Mouse (Mus musculus) left cerebral cortex, postnatal 10 days (tissue): ENCODE data around the gene Bdkrb2. TPM values are rescaled to one million over a fixed set of nuclear protein-coding genes. Genes with fewer than 3 reads are reported as not detected.

Source experiments
- DNase-seq, 2 experiments: peaks; one replicate each; pipeline ENCODE4 v3.0.0; 2021 to 2022; ENCODE audit warnings: low spot score in 2 of 2, mixed read lengths in 1 of 2; ENCODE audit errors: extremely low spot score in 1 of 2
- intact Hi-C: fragments of 180-260 bp; cut with DNase I; formaldehyde crosslinking; loops from one replicate; pipeline ENCODE4 v1.15.1; 2025
- total RNA-seq, 2 experiments: library from RNA; stranded (reverse); gene quantifications; 2 replicates each; pipeline ENCODE4 v1.2.3; 2021

The Bdkrb2 gene
- under 1 TPM; 0.28 to 0.65 TPM for total RNA-seq

DNA sequence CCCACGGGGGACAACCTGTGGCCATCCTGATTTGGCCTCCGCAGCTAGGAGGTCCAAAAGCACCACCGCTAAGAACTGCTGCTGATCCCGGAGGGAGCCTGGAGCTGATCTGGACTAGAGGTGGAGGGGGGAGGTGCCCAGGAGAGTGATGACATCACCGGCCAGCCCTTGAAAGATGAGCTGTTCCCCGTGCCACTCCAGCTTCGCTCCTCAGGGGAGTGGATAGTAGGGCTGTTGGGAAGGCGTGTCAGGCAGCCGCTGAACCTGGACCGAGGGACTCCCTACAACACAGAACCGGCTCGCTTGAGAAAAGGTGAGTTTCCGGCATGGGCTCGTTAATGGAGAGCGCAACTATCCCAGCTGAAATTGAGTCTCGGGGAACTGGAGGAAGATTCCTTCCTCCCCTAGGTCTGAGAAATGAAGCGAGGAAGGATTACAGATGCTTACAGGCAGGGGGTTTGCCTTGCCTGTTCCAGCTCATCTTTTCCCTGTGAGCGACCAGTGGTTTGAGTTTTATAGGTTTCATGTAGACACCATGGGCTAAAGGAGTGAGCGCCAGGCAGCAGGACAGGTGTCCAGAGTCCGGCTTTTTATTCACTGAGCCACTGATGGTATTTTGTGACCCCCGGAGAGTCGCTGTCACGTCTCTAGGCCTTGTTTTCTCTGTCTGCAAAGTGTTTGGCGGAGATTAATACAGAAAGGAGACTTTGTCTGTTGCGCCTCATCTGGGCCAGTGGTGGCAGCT is at the start of gene Bdkrb2:
Bdkrb2 (plus strand) TSS at position 291 of the 745 bp plus-strand sequence.
- intact Hi-C loops: no loop called here
- DNase-seq: no peak

DNA sequence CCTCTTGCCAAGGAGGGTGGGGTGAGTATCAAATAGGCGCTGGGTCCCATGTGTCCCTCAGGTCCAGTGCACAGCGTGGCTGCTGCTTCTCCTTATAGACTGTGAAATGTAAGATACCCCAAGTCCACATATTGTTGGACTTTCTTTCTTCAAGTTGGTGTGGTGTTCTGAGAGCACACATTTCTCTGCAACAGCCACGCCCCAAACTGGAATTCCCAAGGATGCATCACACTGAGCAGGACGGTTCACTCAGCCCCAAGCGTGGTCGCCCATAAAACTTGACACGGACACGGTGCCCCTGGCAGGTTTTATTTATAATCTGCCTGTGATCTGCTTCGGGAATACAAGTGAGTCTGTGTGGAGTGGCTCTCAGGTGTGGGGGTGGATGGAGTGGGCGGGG is 48.9 kb upstream of the Bdkrb2 start:
- intact Hi-C loops: loop anchor here (5.0 kb wide), 1 partner anchor 58 kb away; no protein-coding TSS in a partner anchor
- DNase-seq: no peak

DNA sequence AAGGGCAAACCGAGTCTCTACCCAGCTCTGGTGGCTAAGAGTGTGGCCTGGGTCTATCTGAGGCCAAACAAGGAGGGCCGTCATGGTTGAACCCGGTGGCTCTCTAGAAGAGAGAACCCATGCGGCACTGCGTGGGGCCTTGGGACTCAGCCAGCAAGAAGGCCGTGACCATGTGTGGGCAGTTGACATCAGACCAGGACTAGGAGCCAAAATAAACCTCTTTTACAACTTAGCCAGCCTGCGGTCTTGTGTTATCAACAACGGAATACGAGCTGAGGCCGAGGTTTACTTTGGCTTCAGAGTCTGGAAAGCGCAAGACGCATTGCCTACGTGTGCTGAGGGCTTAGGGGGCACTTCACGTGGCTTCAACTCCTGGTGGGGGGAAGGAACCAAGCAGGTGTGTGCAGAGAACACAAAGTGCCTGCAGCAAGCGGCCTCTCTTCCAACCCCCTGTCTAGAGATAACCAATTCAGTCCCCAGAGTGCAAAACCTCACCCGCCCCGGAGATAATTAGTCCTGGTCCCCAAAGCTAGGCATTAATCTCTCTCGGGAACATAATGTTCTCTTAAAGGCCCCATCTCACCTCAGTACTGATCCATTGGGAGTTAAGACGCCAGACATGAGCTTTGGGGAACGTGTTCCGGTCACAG is 45.9 kb upstream of the Bdkrb2 start:
- peak in 1 of 2 experiments; percentile 57 for DNase-seq
- intact Hi-C loops: no loop called here

DNA sequence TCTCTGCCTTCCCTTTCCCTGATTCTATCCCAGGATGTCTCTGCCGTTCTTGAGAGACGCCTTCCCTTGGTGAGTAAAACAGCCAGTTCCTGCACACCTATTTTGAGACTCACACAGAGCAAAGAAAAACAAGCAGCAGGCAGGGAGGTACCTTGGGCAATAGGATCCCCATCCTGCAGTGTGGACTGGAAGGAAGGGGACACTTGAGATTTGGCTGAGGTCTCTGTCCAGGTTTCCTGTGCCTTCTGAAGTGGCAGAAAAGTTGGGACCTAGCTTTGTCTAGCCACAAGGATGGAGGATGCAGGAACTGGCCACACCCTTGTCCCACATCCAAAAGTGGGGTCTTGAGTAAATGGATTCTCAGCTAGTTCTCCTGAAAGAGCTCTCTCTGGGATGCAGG is 43.2 kb upstream of the Bdkrb2 start:
- intact Hi-C loops: no loop called here
- no peak for DNase-seq

DNA sequence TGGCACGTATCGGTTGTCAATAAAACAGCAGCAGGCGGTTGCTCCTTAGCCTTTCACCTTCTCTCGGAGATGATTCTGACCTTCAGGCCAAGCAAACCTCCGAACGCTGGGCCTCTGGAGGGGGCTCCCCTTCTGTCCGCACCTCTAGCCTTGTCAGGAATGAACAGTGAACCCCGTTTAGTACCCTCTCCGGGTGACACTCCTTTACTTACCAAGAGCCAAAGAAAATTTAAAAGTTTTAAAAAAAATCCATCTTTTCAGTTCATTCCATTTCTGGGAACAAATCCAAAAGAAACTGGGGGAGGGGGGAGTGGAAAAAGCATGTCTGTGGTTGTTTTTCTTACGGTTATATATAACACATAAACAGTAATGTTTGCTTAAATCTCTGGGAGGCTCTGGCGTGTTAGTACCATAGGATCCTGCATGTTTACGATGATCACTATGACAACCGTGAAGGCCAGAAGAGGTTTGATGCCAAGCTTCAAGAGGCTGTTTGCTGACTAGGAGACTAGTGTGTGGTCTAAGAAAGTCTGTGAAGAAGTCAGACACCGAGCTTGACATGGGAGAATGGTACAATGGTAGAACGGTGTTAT is 41.8 kb upstream of the Bdkrb2 start:
- no peak for DNase-seq
- intact Hi-C loops: no loop called here

DNA sequence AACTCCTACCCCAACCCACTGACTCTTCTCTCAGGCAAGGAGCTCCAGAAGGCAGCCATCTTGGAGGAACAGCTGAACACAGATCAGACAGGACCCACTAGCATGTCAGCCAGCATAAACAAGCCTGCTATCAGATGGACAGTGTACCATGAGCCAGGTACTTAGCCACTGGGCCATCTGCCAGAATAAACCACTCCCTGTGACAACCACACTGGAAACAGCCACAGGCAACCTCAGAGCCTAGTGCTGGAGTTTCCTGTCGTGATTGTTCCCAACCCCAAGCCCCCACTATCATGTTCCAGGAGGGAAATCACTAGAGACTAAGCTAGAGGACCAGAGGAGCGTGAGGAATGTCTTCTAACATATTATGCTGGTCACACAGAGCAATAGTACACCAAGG is 39.3 kb upstream of the Bdkrb2 start:
- intact Hi-C loops: no loop called here
- DNase-seq: no peak

DNA sequence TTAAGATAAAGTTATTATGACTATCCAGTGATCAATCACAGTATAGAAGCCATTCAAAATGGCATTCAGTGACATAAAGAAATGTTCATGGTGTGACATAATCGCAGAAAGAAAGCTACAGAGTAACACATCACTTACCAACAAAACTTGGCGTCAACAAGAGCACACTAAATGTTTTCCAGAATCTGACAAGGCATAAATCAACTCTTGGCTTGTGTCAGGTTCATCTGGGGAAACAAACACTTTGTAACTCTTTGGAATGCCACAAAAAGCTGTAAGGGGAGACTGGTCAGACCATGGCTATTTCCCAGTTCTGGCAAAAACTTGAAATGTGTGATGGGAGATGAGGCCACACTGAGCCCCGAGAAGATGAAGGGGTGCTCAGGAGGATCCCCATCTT is 36.8 kb upstream of the Bdkrb2 start:
- intact Hi-C loops: no loop called here

DNA sequence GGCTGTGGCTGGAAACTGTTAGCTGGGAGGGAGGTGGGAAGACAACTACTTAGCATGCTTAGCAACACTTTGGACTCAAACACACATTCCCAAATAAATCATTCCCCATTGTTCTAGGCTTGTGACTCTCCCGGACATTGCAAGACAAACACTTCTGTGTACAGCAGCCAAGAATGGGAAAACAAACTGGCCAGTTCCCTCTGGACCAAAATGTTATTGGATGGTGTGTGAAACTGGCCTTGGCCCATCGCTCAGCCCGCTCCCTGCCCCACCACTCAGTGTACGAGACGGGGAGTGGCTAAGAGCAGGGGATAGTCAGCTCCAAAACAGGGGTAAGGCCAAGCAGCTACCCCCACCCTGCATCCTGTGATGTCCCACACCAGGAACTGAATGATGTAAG is 36.2 kb upstream of the Bdkrb2 start:
- DNase-seq: peak; percentile 48 to 81
- intact Hi-C loops: no loop called here

More for the DNA sequence above, 36.8 kb upstream of the Bdkrb2 start:
- no peak for DNase-seq

DNA sequence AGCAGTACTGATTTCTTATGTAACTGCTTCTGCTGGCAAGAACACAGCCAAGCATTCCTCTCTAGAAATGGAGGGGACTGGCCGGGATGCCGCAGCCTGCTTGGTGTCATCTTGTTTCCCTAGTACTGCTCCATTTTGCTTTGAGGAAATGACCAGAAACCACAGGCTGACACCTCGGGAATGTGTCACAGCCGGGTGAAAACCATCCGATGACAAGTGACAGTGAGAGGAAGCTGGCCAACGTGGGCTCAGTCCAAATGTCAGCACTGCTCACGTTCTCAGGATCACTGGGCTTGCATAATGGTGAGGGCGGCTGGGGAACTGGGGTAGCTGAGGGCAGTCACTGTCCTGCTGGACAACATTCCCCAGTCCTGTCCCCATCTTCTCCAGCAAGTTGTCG is 33.5 kb upstream of the Bdkrb2 start:
- no peak for DNase-seq
- intact Hi-C loops: no loop called here

DNA sequence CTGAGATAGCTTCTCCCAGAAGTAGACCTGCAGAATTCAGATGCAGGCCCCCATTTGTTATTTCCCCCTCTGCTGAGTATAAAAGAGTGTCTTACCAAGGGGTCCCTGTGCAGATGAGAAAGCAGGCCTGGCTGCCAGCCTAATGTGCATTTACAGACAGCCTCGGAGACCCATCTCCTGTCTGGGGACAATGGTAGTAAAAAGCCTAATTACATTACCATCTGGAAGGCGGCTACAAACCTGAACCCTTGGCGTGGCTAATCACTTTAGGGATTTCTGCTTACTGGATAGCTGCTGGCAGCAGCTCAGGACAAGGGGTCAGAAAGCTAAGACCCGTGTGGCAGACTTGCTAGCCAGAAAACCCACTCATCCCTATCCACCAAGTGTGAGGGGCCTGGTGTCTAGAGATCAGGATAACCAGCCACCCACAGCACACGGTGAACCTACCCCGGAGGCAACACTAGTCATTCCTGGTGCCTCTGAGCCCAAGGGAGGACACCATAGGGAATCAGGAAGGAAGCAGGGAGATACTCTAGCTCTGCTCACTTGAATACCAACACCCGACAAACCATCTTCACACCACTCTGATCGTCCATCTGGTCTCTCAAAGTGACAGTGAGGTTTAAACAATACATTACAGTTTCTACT is 31.2 kb upstream of the Bdkrb2 start:
- intact Hi-C loops: no loop called here
- no peak for DNase-seq

DNA sequence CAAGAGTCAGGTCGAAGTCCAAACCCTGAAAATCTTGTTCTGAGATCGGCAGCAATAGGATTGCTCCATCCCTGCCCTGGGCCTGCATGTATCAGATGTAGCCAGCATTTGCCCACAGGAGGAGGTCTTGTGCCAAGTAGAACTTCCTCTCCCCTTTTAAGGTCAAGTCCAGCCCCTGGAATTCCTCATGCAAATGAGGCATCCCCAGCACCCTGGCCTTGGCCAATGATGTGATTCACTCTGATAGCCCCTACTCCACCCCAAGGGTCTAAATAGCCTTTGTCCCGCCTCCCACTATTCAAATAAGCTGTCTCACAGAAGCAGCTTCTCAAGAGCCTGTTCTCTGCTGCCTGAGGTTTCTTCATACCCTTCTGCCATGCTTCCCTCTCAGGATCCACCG is 28.2 kb upstream of the Bdkrb2 start:
- intact Hi-C loops: no loop called here
- DNase-seq: no peak

DNA sequence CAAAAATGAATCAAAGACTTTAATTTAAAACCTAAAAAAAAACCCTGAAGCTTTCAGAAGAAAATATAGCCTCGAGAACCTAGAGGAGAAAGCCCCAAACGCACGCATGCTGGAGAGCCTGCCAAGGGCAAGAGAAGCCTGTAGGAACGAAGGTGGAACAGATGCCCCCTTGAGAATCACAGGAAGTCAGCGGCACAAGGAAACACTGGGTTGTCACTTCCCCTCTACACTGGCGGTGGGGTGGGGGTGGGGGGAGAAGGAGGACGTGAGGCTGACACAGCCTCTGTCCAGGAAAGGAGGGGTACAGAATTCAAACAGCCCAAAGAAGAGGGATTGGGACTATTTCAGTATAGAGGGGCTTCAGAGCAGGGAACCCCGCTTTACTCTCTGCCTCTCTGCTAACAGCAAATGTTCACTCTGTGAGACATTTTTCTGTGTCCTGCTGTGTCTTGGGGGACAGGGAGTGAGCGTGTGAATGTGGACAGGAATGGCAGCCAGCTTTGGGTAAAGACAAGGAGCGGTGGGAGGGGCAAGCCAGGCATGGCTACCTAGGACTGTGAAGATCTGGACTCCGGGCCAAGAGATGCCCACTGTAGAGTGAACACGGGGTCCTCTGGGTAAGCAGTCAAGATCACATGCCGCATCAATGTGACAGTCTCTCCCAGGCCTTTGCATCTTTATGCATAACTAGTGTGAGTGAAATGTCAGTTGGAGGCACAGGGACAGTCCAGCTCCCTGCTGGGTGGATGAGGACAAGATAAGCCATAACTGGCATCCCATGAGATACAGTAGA is 26.9 kb upstream of the Bdkrb2 start:
- no peak for DNase-seq
- intact Hi-C loops: no loop called here

DNA sequence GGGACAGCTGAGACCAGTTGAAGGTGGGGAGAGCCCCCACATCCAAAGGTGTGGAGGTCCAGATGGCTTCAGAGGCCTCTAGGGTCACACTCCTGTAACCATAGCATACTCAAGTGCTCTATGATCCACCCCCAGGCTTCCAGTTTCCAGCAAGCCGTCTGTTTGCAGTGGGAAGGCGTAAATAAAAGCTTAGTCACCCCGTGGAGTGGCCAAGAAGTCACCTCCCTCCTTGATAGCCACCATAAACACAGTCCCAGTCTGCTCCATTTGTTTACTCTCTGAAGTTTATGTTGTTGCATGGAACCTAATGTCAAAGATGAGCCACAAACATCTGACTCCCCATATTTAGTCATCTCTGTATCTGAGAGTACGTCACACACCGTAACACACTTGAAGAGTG is 25.9 kb upstream of the Bdkrb2 start:
- no peak for DNase-seq
- intact Hi-C loops: no loop called here

DNA sequence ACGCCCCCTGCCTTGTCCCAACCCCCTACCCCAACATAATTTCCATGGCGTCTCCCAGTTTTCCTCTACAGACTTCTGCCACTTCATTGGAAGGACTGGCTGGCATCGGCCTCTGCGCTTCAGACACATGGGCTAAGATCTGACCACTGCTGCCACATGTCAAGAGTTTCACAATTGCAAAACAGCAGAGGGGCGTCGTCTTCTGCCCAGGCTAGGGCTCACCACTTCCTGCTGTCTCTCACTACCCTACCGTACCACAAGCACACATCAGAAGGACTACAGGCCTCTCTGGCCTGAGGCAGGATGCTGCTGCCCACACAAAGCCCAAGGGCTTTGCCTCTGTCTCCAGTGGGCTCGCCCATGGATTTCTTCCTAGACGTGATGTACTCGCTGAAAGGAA is 23.4 kb upstream of the Bdkrb2 start:
- intact Hi-C loops: no loop called here
- DNase-seq: no peak

DNA sequence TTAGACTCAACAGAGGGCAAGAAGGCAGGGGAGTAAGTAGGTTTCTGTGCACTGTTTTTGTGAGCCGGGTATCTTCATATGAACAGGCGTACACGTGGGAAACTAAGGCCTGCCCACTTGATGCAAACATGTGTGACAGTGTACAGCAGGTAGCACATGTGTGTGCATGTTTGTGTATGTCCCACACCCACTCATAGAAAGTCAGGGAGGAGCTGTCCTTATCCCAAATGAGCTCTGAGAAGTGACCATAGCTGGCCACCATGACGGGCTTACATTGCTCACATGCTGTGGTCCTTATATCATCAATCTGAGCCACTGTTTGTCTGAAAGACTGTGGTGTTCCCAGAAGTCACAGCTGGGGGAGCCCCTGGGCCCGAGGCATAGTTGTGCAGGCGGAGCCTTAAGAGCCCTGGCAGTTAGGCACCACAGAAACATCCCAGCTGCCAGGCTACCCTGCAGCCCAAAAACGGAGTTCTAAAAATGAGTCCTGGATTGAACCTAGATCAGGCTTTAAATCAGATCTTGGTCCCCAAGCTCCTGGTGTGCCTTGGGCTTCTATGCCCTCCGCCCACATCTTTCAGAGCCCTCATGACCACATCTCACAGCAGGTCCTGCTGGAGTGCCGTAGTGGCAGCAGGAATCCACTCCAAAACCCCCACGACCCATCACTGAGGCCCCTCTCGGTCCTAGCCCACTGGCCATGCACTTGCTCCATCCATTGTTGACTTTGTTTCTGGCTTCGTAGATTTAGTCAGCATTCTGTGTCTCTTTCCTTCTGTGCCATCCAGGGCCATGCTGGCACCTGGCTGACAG is 21.2 kb upstream of the Bdkrb2 start:
- DNase-seq: no peak
- intact Hi-C loops: no loop called here

DNA sequence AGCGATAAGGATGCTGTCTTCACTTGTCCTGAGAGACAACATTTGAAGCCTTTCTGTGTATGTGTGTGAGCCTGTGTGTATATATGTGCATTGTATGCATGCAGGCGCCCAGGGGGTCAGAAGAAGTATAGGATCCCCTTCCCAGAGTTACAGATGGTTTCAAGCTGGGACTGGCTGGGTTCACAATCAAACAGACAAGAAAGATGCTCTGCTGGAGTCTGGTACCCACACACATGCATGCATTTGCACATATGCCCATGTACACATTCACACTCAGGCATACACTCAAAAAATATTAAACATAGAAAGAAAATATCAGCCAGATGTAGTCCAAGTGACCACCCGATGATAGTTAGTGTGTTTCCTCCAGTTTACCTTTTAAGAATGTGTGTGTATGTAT is 20.5 kb upstream of the Bdkrb2 start:
- intact Hi-C loops: no loop called here

DNA sequence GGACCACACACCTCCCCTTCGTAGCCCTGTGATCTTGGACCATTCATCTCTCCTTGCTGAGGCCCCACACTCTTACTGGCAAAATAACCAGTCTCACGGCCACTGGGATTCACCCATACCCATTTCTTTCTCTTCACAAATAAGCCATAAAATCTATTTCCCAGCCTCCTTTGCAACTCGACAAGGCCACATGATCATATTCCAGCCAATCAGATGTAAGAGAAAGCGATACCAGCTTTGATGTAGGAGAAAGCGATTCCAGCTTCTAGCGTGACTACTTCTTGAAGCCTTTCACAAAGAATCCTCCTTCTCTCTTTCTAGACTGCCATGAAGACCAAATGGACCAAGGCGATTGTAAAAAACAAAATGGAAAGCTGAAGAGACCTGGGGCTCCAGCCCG is 19.9 kb upstream of the Bdkrb2 start:
- no peak for DNase-seq
- intact Hi-C loops: no loop called here

More for the DNA sequence above, 20.5 kb upstream of the Bdkrb2 start:
- no peak for DNase-seq

DNA sequence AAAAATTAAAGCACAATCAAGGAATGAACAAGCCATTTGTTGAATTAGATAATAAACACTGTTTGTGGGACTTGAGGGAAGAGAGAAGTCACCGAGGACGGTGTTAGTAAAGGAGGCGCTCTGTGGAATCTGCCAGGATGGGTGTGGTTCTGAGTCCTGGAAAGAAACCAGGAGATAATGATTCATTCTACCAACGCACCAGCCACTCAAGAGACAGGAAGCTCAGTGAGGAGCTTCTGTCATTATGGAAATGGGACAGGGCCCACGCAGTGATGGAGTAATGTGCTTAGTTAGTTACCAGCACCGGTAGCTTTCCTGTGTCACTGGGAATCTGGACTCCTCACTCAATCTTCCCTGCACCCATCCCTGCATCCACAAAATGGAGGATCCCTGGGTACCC is 19.3 kb upstream of the Bdkrb2 start:
- no peak for DNase-seq
- intact Hi-C loops: no loop called here
